In genomic region chr7:3288976-3289970, GRCm38 (mm10) we compare ENCODE assay signal across 8 mouse cellular contexts. TPM values are rescaled to one million over a fixed set of nuclear protein-coding genes. Genes with fewer than 3 reads are reported as not detected.
DNase-seq lines count a peak whose midpoint lies in the region; ATAC-seq lines count a peak whose summit lies in the region.

Gene Myadm (plus strand): TSS chr7:3289080.
Gene Prkcg (plus strand): TSS chr7:3289179.

- H3K9me3 ChIP-seq in erythroblast, embryonic 14.5 days (ENCODE audit: control insufficient read depth, low read length), result no peaks in the 10 kb centered on the region
- no peaks in the 10 kb centered on the region for H3K9me3 ChIP-seq in limb, embryonic 13.5 days
- no peaks in the 10 kb centered on the region for H3K9me3 ChIP-seq in midbrain, embryonic 13.5 days

- peak within 1 kb of the TSS; percentile 91 for H3K27ac ChIP-seq in limb, embryonic 13.5 days
- H3K27ac ChIP-seq in midbrain, embryonic 13.5 days, result peak within 1 kb of the TSS; percentile 80

- no peak for ATAC-seq in erythroblast, adult 5-6 weeks (replicated peaks; ENCODE audit: low FRiP score, poor library complexity, severe bottlenecking)
- ATAC-seq in limb, embryonic 13.5 days (ENCODE audit: low FRiP score, low read depth), result peak; percentile 67
- ATAC-seq in midbrain, embryonic 13.5 days, result peak; percentile 51

- DNase-seq in embryo, embryonic 11 days, result peak; percentile 89
- DNase-seq in heart, adult 18-20 months, result peak; percentile 90 to 93
- peak; percentile 60 for DNase-seq in kidney, adult 11 months
- peak; percentile 51 to 80 for DNase-seq in spleen, postnatal 10 days (ENCODE audit: low spot score in 2 of 2)

- H3K4me3 ChIP-seq in erythroblast, embryonic 14.5 days (replicated peaks), result peak within 1 kb of the TSS; percentile 51
- peak within 1 kb of the TSS; percentile 53 for H3K4me3 ChIP-seq in limb, embryonic 13.5 days
- H3K4me3 ChIP-seq in midbrain, embryonic 13.5 days (replicated peaks), result peak within 1 kb of the TSS; percentile 53

- 2% methylated on average over 30 of the region's 30 CpGs for WGBS in limb, embryonic 13.5 days
- 2% methylated on average over 30 of the region's 30 CpGs for WGBS in midbrain, embryonic 13.5 days

- H3K27me3 ChIP-seq in erythroblast, embryonic 14.5 days (ENCODE audit: control insufficient read depth), result no peaks in the 10 kb centered on the region
- H3K27me3 ChIP-seq in limb, embryonic 13.5 days, result no peaks in the 10 kb centered on the region
- H3K27me3 ChIP-seq in midbrain, embryonic 13.5 days, result no peaks in the 10 kb centered on the region

- H3K4me2 ChIP-seq in limb, embryonic 13.5 days (replicated peaks), result peak within 1 kb of the TSS; percentile 75
- H3K4me2 ChIP-seq in midbrain, embryonic 13.5 days (replicated peaks), result peak within 1 kb of the TSS; percentile 59

- no peaks in the 10 kb centered on the region for H3K36me3 ChIP-seq in erythroblast, embryonic 14.5 days (ENCODE audit: control insufficient read depth)
- peaks cover 7% of the 10 kb centered on the region; the same call in 1 of the 2 replicates for H3K36me3 ChIP-seq in limb, embryonic 13.5 days
- peaks cover 7% of the 10 kb centered on the region for H3K36me3 ChIP-seq in midbrain, embryonic 13.5 days

- H3K4me1 ChIP-seq in erythroblast, embryonic 14.5 days (ENCODE audit: control insufficient read depth), result peaks cover 24% of the 10 kb centered on the region
- peaks cover 36% of the 10 kb centered on the region for H3K4me1 ChIP-seq in limb, embryonic 13.5 days
- peaks cover 34% of the 10 kb centered on the region for H3K4me1 ChIP-seq in midbrain, embryonic 13.5 days (replicated peaks)

- peak within 1 kb of the TSS; percentile 72 for H3K9ac ChIP-seq in limb, embryonic 13.5 days
- peak within 1 kb of the TSS; percentile 84 for H3K9ac ChIP-seq in midbrain, embryonic 13.5 days (replicated peaks)

RNA-seq across cellular contexts. Expression of gene Myadm, which starts in this region (rescaled TPM):
- polyA plus RNA-seq in erythroblast, embryonic 14.5 days (2012), result 0.04 TPM in 1 of 2 replicates, not detected in the other
- 18.4 and 20.5 TPM in 2 replicates for total RNA-seq in erythroblast, adult 5-6 weeks (2015; ENCODE audit: low replicate concordance)
- 4.0 and 7.3 TPM in 2 replicates for total RNA-seq in erythroblast, adult 5-6 weeks (2017; ENCODE audit: low replicate concordance)
- total RNA-seq in heart, adult 18-20 months (2021), result 100 to 1,000 TPM; 109 to 122 TPM
- 63.6 and 67.8 TPM in 2 replicates for polyA plus RNA-seq in limb, embryonic 13.5 days (2015; fragmentation: Nextera tagmentation; extraction: Ambion mirVana)
- polyA plus RNA-seq in midbrain, embryonic 13.5 days (2015; fragmentation: Nextera tagmentation; extraction: Ambion mirVana), result 21.8 and 23.8 TPM in 2 replicates

RNA-seq across cellular contexts. Expression of gene Prkcg, which starts in this region (rescaled TPM):
- polyA plus RNA-seq in erythroblast, embryonic 14.5 days (2012), result not detected in 2 replicates
- not detected in 2 replicates for total RNA-seq in erythroblast, adult 5-6 weeks (2015; ENCODE audit: low replicate concordance)
- total RNA-seq in erythroblast, adult 5-6 weeks (2017; ENCODE audit: low replicate concordance), result 0.77 TPM in 1 of 2 replicates, not detected in the other
- 1 to 10 TPM in 1 of 2 experiments, under 1 TPM in 1; 0.85 to 1.2 TPM for total RNA-seq in heart, adult 18-20 months (2021)
- polyA plus RNA-seq in limb, embryonic 13.5 days (2015; fragmentation: Nextera tagmentation; extraction: Ambion mirVana), result 0.15 and 0.23 TPM in 2 replicates
- 0.66 and 1.7 TPM in 2 replicates for polyA plus RNA-seq in midbrain, embryonic 13.5 days (2015; fragmentation: Nextera tagmentation; extraction: Ambion mirVana)

Comparison
In these comparisons a context has a peak if more than half of its experiments do, and no peak if none do; other contexts are left out.
1. RNA of gene Myadm (total RNA-seq): 109 to 122 TPM in heart, adult 18-20 months; 4.0 to 20.5 TPM in erythroblast, adult 5-6 weeks; every median in the first group is over 4 times any median in the second.
2. RNA of gene Myadm (polyA plus RNA-seq): 63.6 to 67.8 TPM in limb, embryonic 13.5 days and 21.8 to 23.8 TPM in midbrain, embryonic 13.5 days; 0.04 TPM in erythroblast, embryonic 14.5 days; every median in the first group is over 10 times any median in the second.
3. Peak in every context shown above with its lines, with median percentiles within 50 percentile points of each other: H3K4me3 ChIP-seq and DNase-seq.